Mouse (Mus musculus) spleen, adult 2 months (tissue): ENCODE measurements at regions not wholly inside any gene's neighbourhood (a gene's known extent, or its start where the extent isn't known, plus 50 kb on each side); places are given as distances from the start of the nearest gene placed in this dataset.

Source experiments
- CTCF ChIP-seq: fragments of 200-500 bp; IDR thresholded peaks from 2 replicates; pipeline ENCODE4 v1.5.1; 2011; ENCODE audit warnings: mild to moderate bottlenecking, inconsistent platforms; ENCODE audit not compliant: insufficient read depth, insufficient read length, insufficient replicate concordance; ENCODE audit errors: extremely low read depth
- POLR2A ChIP-seq: fragments of 200-500 bp; IDR thresholded peaks from 2 replicates; pipeline ENCODE4 v1.6.1; 2011; ENCODE audit warnings: low read depth, low read length, inconsistent platforms

DNA sequence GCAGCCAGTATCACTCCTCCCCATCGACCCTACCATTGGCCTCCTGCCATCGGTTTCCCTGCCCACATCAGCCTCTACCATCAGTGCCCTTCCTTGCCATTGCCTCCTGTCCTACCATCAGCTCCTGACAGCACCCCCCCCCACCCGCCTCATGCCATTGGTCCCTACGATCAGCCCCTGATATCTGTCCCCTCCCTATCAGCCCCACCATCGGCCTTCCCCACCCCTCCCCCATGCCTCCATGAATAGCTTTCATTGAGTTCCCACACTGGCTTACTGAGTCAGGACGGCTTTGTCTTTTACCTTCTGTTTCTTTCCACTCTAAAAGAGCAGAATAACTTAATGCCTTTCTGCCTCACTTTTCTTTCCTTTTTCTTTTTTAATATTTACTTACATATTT, 277.9 kb upstream of the Bmper start:
- TF ChIP-seq CTCF (no peak), POLR2A (no peak)
